Mouse (Mus musculus): ENCODE results near the gene Zfp488.
A peak's percentile ranks its signal among the peaks of the same experiment; 100 is the strongest.

The Zfp488 gene

DNA sequence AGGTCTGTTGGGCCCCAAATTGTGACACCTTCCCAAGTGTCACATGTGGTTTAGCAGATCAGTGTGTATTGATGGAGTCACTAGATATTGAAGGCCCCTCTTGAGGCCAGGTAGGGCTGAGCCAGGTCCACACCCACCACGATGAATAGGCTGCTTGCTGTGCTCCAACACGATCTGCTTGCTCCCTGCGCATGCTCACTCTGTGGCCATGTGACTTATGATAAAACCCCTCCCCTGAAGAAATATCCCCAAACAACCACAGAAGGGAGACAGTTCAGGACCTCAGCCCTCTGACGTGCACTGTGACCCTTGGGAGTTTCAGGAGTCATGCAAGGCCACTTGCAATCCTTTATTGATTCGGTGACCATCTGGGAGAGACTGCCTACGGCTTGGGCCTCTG, 32.4 kb downstream of the Zfp488 start:
- no peak for DNase-seq (ENCODE audit: low spot score in 2 of 2)

DNA sequence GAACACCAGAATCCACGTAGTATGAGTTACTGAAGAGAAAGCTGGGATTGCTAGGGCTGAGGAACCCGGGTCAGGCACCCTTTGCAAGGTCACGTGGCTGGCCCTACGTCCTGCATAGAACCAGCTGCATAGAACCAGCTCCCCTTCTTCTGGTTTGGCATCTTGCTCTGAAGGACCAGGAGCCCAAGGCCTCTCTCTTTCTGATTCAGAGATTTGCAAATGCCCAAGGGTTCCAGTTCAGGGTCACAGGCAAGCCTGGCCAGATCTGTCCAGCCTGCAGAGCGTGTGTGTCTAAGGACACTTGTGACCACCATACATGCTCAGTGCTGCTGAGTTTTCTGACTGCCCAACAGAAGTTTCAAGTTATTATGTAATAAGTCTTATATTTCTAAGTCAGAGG, 36.3 kb downstream of the Zfp488 start:
- DNase-seq (ENCODE audit: low spot score in 2 of 2), result no peak

DNA sequence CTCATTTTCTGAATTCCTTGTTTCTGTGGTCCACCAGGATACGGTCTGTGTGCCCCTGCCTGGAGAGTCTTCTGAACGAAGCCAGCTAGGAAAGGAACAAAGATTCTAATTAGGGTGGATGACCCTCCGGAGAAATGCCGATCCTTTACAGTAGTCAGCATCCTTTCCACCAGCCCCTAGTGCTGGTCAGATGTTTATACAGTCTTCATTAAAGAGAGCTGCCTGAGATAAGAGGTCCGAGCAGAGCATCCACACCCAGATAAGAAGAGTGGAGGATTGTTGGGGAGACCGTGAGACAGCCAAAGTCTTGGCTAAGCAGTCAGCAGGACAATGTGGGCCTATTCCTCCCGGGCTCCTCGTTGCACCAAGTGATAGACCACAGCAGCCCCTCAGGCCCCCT, 37.8 kb downstream of the Zfp488 start, which contains the start of gene Gdf2:
Gene Gdf2, plus strand, starts transcription at position 301 of the 400 bp plus-strand sequence.
- no peak for DNase-seq (ENCODE audit: low spot score in 2 of 2)

- peak in 1 of 2 experiments; percentile 5 for DNase-seq (ENCODE audit: low spot score in 2 of 2)
Measured at GRCm38 (mm10) chr14:33939117-33939516, 39.4 kb downstream of the Zfp488 start.

- DNase-seq (ENCODE audit: low spot score in 2 of 2), result no peak
Measured at GRCm38 (mm10) chr14:33933778-33934317, 44.7 kb downstream of the Zfp488 start.

GRCm38 (mm10) chr14:33932935-33933703, 45.4 kb downstream of the Zfp488 start:
- DNase-seq (ENCODE audit: low spot score in 2 of 2), result no peak

DNA sequence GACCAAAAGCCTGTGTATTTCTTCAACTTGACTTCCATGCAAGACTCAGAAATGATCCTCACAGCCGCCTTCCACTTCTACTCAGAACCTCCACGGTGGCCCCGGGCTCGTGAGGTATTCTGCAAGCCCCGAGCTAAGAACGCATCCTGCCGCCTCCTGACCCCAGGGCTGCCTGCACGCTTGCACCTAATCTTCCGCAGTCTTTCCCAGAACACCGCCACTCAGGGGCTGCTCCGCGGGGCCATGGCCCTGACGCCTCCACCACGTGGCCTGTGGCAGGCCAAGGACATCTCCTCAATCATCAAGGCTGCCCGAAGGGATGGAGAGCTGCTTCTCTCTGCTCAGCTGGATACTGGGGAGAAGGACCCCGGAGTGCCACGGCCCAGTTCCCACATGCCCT, 46.7 kb downstream of the Zfp488 start:
- no peak for DNase-seq (ENCODE audit: low spot score in 2 of 2)

DNA sequence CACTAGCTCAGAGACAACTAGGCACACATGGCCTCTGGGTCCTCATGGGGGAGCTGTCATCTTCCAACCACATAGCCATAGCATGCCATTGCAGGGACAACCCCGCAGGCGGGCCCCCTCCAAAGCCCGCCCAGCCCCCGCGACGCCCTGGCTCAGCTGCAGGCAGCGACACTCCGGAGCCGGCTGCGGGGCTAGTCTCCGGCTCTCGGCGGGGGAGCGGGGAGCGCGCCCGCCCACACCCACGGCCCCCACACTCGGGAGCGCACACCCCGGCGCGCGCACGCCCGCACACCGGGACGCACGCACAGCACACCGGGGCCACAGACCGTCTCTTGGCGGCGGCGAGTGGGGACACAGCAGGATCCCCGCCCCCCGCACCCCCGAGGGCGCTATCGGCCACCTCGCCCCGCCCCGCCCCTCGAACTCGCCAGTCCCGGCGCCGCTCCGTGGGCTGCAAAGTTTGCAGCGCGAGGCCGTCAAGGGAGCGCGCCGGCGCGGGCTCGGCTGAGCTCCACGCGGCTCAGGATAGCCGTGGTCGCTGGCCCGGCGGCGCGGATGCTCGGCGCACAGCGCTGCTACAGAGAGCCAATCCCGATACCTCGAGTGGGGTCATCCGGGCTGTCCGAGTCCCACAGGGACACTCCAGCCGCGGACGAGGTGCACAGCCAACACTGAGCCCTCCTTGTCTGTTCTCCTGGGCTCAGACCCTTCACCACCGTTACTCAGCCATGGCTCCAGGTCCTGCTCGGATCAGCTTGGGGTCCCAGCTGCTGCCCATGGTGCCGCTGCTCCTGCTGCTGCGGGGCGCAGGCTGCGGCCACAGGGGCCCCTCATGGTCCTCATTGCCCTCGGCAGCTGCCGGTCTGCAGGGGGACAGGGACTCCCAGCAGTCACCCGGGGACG, 55.1 kb downstream of the Zfp488 start, which contains the start of gene Gdf10:
Gene Gdf10, plus strand, starts transcription at position 420 of the 903 bp plus-strand sequence.
- no peak for DNase-seq (ENCODE audit: low spot score in 2 of 2)

DNA sequence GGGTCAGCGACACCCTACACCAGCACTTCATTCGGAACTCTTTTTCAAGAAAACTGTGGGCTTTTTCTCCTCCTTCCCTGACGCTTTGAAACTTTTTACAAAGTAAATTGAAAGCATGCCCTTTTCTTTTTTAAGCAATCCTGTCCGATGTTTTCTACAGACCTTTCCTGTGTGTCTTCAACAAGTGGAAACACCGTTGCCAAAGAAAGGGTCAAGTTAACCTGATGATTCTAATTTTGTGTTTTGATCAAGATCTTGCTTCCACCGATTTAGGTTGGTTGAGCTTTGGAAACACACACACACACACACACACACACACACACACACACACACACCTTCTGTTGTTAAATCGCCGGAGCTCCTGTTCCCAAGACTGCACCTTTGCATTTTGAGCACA, 55.8 kb downstream of the Zfp488 start:
- no peak for DNase-seq (ENCODE audit: low spot score in 2 of 2)

DNA sequence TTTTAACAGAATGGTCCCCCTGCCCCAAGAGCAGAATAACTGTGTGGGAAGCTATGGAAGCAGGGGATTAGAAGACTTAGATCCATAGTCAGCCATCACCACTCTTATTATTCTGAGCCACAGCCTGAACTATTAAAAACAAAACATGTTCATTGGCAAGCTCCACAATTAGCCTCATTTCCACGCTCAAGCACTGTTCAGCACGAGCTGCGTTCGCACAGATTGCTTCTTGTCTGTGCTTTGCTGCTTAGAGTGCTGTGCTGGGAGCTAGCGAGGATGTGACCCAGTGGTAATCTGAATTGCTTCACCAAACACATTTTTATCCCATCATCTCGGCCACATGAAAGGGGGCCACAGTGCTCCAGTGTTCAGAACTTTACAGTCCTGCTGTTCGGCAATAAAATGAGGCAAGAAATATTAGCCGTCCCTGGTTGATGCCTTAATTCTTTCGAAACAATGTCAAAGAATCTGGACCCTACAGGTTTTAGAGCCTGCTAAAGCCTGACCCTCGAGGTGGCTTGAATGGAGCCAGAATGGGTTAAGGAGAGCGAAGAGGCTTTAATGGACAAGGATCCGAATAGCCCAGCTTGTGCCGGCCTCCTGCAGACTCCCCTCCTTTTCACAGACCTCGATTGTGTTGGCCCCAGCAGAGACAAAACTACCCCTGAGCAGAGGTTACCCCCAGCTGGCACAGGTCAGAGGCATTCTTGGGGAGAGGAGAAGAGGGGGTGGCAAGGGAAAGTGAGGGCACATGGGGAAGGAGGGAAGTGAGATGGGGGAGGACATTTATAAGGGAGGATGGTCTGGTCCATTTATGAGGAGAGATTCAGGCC, 57.6 kb downstream of the Zfp488 start:
- DNase-seq (ENCODE audit: low spot score in 2 of 2), result no peak

Measured in natural killer cell, adult 2 months (primary cell).